ENCODE assay signal across 27 mouse cellular contexts in the genomic region with DNA sequence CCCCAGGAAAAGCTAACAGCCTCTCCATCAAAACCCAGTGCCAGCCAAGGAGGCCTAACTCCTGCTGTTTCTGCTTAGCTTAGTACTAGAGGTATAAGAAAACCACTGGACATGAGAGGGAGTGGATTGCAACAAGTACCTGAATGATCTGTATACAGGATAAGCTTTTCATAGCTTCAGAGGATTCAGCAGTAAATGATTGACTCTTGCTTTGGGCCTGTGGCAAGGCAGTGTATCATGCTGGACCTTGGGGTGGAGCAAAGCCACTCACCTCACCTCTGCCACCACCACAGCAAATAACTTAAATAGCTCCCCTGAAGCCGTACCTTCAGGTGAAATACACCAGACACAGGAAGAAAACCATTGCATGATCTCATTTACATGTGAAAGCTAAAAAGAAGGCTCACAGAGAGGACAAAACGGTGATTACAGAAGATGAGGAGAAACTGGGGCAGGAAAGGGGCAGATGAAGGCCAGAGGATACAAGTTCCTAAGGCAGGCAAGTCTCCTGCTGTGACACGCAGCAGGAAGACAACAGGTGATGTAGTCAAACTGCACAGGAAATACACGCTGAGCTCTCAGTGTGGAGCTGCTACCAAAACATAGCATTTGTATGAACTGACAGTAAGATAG. TPM values are rescaled to one million over a fixed set of nuclear protein-coding genes. Genes with fewer than 3 reads are reported as not detected.
DNase-seq lines count a peak whose midpoint lies in the region; ATAC-seq and TF ChIP-seq lines count a peak whose summit lies in the region.
"Had no signal": no experiment of that assay in that cellular context is flagged by ENCODE, and none has a peak within 500 bp of the region (broad histone marks: within the 10 kb centered on the region; RNA-seq: fewer than 3 reads in every experiment).

No protein-coding gene starts in this region.

- TF ChIP-seq CTCF in kidney, adult 2 months (conservative IDR thresholded peaks at IDR 0.05; ENCODE audit: insufficient read depth, insufficient read length, low read depth, low read length), result no peak
- TF ChIP-seq CTCF in testis, adult 2 months (IDR thresholded peaks at IDR 0.05; ENCODE audit: control insufficient read depth, insufficient read depth, insufficient replicate concordance, low read depth, low read length), result no peak

- H3K4me1 ChIP-seq in kidney, adult 2 months (ENCODE audit: control insufficient read depth, insufficient read depth, low read length), result peaks cover 17% of the 10 kb centered on the region
- 0 out of 2 replicates have a peak, but pooled peaks cover 6% of the 10 kb centered on the region for H3K4me1 ChIP-seq in kidney, embryonic 14.5 days (ENCODE audit: control insufficient read depth, insufficient read depth, low read length)
- H3K4me1 ChIP-seq in testis, adult 2 months (ENCODE audit: control insufficient read depth, insufficient read depth, low read length), result no peaks in the 10 kb centered on the region; the same call in 1 of the 2 replicates
- H3K4me1 ChIP-seq in midbrain, embryonic 11.5 days (ENCODE audit: control insufficient read depth, insufficient read depth, low read length), result peaks cover 6% of the 10 kb centered on the region
- H3K4me1 ChIP-seq: heart, embryonic 15.5 days; lung, embryonic 15.5 days had no signal

- no peak overlapping the region for H3K9ac ChIP-seq in kidney, embryonic 14.5 days (ENCODE audit: low read depth, low read length)
- no peak overlapping the region for H3K9ac ChIP-seq in midbrain, embryonic 11.5 days (ENCODE audit: low read length)
- H3K9ac ChIP-seq: embryonic facial prominence, embryonic 12.5 days; heart, embryonic 15.5 days; hindbrain, embryonic 12.5 days; limb, embryonic 12.5 days; liver, embryonic 14.5 days; lung, embryonic 15.5 days; neural tube, embryonic 12.5 days had no signal

- H3K4me3 ChIP-seq in kidney, adult 2 months (ENCODE audit: insufficient read depth, low read depth, low read length), result no peak overlapping the region
- H3K4me3 ChIP-seq in kidney, embryonic 14.5 days (ENCODE audit: low read length), result no peak overlapping the region
- H3K4me3 ChIP-seq in testis, adult 2 months (ENCODE audit: control insufficient read depth, low read depth, low read length), result peak overlapping the region; percentile 17; the same call in 1 of the 2 replicates
- H3K4me3 ChIP-seq in midbrain, embryonic 11.5 days (ENCODE audit: low read depth, low read length), result no peak overlapping the region
- H3K4me3 ChIP-seq: embryonic facial prominence, embryonic 12.5 days; heart, embryonic 10.5 days; heart, embryonic 15.5 days; hindbrain, embryonic 12.5 days; left cerebral cortex, adult 2 months; limb, embryonic 12.5 days; lung, embryonic 15.5 days; midbrain, embryonic 10.5 days; neural tube, embryonic 12.5 days had no signal

- H3K4me2 ChIP-seq in kidney, embryonic 14.5 days (replicated peaks; ENCODE audit: low read depth, low read length), result no peak overlapping the region
- no peak overlapping the region for H3K4me2 ChIP-seq in midbrain, embryonic 11.5 days
- H3K4me2 ChIP-seq: embryonic facial prominence, embryonic 12.5 days; heart, embryonic 15.5 days; hindbrain, embryonic 12.5 days; limb, embryonic 12.5 days; lung, embryonic 15.5 days; neural tube, embryonic 12.5 days had no signal

- WGBS in kidney, adult 2 months, result 48% methylated on average over 4 of the region's 4 CpGs
- 60% methylated on average over 4 of the region's 4 CpGs for WGBS in kidney, embryonic 14.5 days
- 49% methylated on average over 4 of the region's 4 CpGs for whole genome bisulfite sequencing in midbrain, embryonic 11.5 days

- H3K27me3 ChIP-seq in kidney, adult 2 months (replicated peaks; ENCODE audit: control insufficient read depth, insufficient read depth, low read length), result no peaks in the 10 kb centered on the region
- no peaks in the 10 kb centered on the region for H3K27me3 ChIP-seq in kidney, embryonic 14.5 days (ENCODE audit: control insufficient read depth, insufficient read depth, low read length)
- H3K27me3 ChIP-seq in testis, adult 2 months (ENCODE audit: control insufficient read depth, insufficient read depth, low read length), result no peaks in the 10 kb centered on the region
- no peaks in the 10 kb centered on the region for H3K27me3 ChIP-seq in midbrain, embryonic 11.5 days (ENCODE audit: control insufficient read depth, insufficient read depth, low read length)
- H3K27me3 ChIP-seq: embryonic facial prominence, embryonic 12.5 days; heart, embryonic 15.5 days; hindbrain, embryonic 12.5 days; limb, embryonic 12.5 days; lung, embryonic 15.5 days; neural tube, embryonic 12.5 days had no signal

- no peaks in the 10 kb centered on the region for H3K36me3 ChIP-seq in kidney, adult 2 months (ENCODE audit: control insufficient read depth, insufficient read depth, low read length)
- H3K36me3 ChIP-seq in kidney, embryonic 14.5 days (ENCODE audit: control insufficient read depth, insufficient read depth, low read length), result no peaks in the 10 kb centered on the region
- no peaks in the 10 kb centered on the region for H3K36me3 ChIP-seq in testis, adult 2 months (ENCODE audit: control insufficient read depth, insufficient read depth, low read length)
- no peaks in the 10 kb centered on the region for H3K36me3 ChIP-seq in midbrain, embryonic 11.5 days (ENCODE audit: control insufficient read depth, insufficient read depth, low read length)
- H3K36me3 ChIP-seq: embryonic facial prominence, embryonic 12.5 days; heart, embryonic 10.5 days; heart, embryonic 15.5 days; hindbrain, embryonic 12.5 days; limb, embryonic 12.5 days; lung, embryonic 15.5 days; midbrain, embryonic 10.5 days; neural tube, embryonic 12.5 days had no signal

- no peaks in the 10 kb centered on the region for H3K9me3 ChIP-seq in kidney, embryonic 14.5 days (ENCODE audit: control insufficient read depth, low read length)
- no peaks in the 10 kb centered on the region for H3K9me3 ChIP-seq in midbrain, embryonic 11.5 days (ENCODE audit: control insufficient read depth, low read length)
- H3K9me3 ChIP-seq: embryonic facial prominence, embryonic 12.5 days; heart, embryonic 10.5 days; heart, embryonic 15.5 days; hindbrain, embryonic 12.5 days; limb, embryonic 12.5 days; lung, embryonic 15.5 days; midbrain, embryonic 10.5 days; neural tube, embryonic 12.5 days had no signal

- peak; percentile 28 for DNase-seq in kidney, adult 2 months
- DNase-seq in kidney, postnatal 36 days, result peak; percentile 16 to 29
- DNase-seq in kidney, adult 18-20 months, result no peak
- DNase-seq in testis, postnatal 14 days (ENCODE audit: low spot score), result no peak
- DNase-seq in right cerebral cortex, postnatal 10 days (ENCODE audit: low spot score in 2 of 2), result no peak
- DNase-seq in midbrain, embryonic 11.5 days (ENCODE audit: low spot score, missing footprints), result no peak
- DNase-seq: adrenal gland, postnatal 10 days; cerebellum, adult 11 months; cerebellum, adult 9-11 months; embryo, embryonic 11 days; gastrocnemius, postnatal 25 days had no signal

- H3K27ac ChIP-seq in kidney, adult 2 months (ENCODE audit: insufficient read depth, low read depth, low read length), result no peak overlapping the region
- H3K27ac ChIP-seq in kidney, embryonic 14.5 days (ENCODE audit: low read depth, low read length), result no peak overlapping the region
- H3K27ac ChIP-seq in testis, adult 2 months (ENCODE audit: control insufficient read depth, insufficient read depth, low read depth, low read length), result no peak overlapping the region
- no peak overlapping the region for H3K27ac ChIP-seq in midbrain, embryonic 11.5 days (ENCODE audit: low read depth, low read length)
- H3K27ac ChIP-seq: embryonic facial prominence, embryonic 12.5 days; heart, embryonic 10.5 days; heart, embryonic 15.5 days; hindbrain, embryonic 12.5 days; hindbrain, postnatal 0 days; left cerebral cortex, adult 2 months; limb, embryonic 12.5 days; liver, embryonic 14.5 days; lung, embryonic 15.5 days; midbrain, embryonic 10.5 days; neural tube, embryonic 12.5 days had no signal

- no peak for TF ChIP-seq POLR2A in kidney, adult 2 months (IDR thresholded peaks at IDR 0.05; ENCODE audit: low read depth, low read length)
- TF ChIP-seq POLR2A in testis, adult 2 months (IDR thresholded peaks at IDR 0.05; ENCODE audit: control insufficient read depth, low read depth, low read length), result no peak

- no peak for ATAC-seq in kidney, embryonic 14.5 days (ENCODE audit: low FRiP score, low TSS enrichment)
- no peak for ATAC-seq in midbrain, embryonic 11.5 days (ENCODE audit: low FRiP score)
- ATAC-seq: forebrain, embryonic 14.5 days; hindbrain, postnatal 0 days; intestine, embryonic 16.5 days; midbrain, embryonic 16.5 days had no signal

RNA-seq across cellular contexts. Expression of a gene that starts 43.6 kb away (rescaled TPM):
- polyA plus RNA-seq in kidney, adult 2 months (2012; rRNA removed), result 21.3 and 22.3 TPM in 2 replicates
- polyA plus RNA-seq in kidney, embryonic 14.5 days (2014; fragmentation: Nextera tagmentation; extraction: Ambion mirVana), result 17.7 and 34.4 TPM in 2 replicates
- 178 and 229 TPM in 2 replicates for polyA plus RNA-seq in testis, adult 2 months (2012; rRNA removed)
- 34.2 and 42.2 TPM in 2 replicates for polyA plus RNA-seq in midbrain, embryonic 11.5 days (2014; fragmentation: Nextera tagmentation; extraction: Ambion mirVana)

Comparison
In these comparisons a context has a peak if more than half of its experiments do, and no peak if none do; other contexts are left out.
1. DNase-seq: peak in kidney, adult 2 months (single experiment) and kidney, postnatal 36 days (2 of 2); none in kidney, adult 18-20 months (single experiment), testis, postnatal 14 days (single experiment), right cerebral cortex, postnatal 10 days (0 of 2) and midbrain, embryonic 11.5 days (single experiment).